Mouse (Mus musculus): ENCODE measurements at regions not wholly inside any gene's neighbourhood (a gene's known extent, or its start where the extent isn't known, plus 50 kb on each side); places are given as distances from the start of the nearest gene placed in this dataset.

GRCm38 (mm10) chr1:95762244-95762643 is 94.9 kb upstream of the St8sia4 start:
- peak; percentile 70 for DNase-seq (ENCODE audit: low read depth, low spot score)

DNA sequence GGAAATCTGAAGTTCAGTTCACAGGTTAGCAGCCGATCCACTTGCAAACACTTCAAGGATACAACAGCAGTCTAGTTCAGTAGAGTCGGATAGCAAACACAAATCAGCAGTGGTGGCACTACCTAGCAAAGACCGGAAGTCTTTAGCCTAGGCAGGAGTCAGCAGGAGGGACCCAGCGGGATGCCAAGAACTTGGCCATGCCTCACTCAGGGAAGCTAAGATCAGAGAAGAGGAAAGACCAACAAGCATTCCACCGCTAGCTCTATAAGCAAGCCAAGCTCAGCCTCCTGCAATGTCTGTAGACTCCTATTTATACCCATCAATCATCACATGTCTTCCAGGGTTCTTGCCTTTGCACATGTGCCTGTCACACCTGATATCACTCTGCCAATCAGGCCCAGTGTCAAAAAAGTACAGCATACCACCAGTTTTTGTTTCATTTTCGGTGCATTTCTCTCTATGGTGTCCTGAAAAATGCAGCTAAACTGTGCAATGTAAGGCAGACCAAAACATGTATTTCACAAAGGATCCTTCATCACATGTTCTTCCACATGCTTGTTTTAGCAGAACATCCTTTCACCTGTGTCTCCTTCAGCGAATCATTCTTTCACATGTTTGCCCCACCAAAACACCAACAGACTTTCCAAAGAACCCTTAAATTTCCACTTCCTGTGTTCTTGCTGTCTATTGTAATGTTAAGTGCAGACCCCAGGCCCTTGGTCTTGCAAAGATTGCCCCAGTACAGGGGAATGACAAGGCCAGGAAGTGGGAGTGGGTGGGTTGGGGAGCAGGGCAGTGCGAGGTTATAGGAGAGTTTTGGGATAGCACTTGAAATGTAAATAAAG is 86.9 kb upstream of the St8sia4 start:
- peak; percentile 87 for DNase-seq (ENCODE audit: low read depth, low spot score)

DNA sequence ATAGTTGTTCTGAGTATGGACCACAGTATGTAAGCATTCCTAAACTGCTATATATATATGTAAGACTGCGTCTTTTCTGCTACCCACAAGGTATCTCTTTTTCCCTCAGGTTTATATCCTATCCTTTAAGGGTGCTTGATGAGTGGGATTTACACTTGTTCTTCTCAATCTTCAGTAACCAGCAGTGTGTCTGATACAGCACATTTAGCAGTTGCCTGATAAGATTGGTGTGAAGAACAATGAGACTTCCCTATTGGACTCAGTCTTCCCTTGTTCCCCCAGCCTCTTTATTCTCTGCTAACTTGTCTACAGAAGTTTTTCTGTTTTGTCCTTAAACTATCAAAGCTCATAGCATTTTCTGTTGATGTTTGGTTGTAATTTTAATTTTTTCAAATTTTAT is 86.1 kb upstream of the St8sia4 start:
- DNase-seq (ENCODE audit: low read depth, low spot score): no peak

GRCm38 (mm10) chr1:95748940-95749339 is 81.6 kb upstream of the St8sia4 start:
- no peak for DNase-seq (ENCODE audit: low read depth, low spot score)

GRCm38 (mm10) chr1:95747287-95747686 is 79.9 kb upstream of the St8sia4 start:
- DNase-seq (ENCODE audit: low read depth, low spot score): no peak

GRCm38 (mm10) chr1:95744446-95744845 is 77.1 kb upstream of the St8sia4 start:
- DNase-seq (ENCODE audit: low read depth, low spot score): no peak

- DNase-seq (ENCODE audit: low read depth, low spot score): no peak
Measured at GRCm38 (mm10) chr1:95743334-95743733, 76.0 kb upstream of the St8sia4 start.

DNA sequence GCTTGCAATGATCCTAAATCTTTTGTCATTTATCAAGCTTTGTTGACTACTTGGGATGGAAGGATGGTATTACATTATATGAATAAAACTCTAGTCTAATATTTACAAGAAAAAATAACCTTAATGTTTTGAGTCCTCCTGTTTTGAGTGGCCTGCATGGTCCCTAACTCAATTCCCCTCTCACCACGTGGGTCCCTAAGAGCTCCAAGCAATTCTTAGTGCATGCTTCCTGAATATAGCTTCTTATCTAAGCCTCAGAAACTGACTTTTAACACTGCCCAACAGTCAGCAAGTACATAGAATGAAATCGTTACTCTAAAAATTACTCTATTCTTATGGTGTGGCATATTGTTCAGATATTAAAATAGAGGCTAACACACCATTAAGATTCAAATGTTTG is 52.1 kb upstream of the St8sia4 start:
- no peak for DNase-seq (ENCODE audit: low read depth, low spot score)

DNA sequence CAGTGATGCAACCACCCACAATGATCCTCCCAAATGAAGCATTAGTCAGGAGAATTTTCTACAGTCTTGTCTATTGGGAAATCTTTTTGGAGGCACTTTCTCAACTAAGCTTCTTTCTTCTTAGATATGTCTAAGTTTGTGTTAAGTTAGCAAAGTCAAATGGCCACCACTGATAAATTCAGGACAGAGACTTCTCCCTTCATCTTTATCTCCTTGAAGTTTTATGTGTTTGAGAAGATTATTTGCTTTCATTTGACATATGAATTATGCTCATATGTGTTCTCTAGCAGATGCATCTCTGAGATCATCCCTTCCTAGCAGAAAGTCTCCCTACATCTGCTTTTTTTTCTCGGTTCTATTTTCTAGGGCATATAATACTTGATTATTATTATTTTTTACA is 51.4 kb upstream of the St8sia4 start:
- DNase-seq (ENCODE audit: low read depth, low spot score): no peak

Measured in ES-CJ7 (cell line).